Mouse (Mus musculus): ENCODE data around the gene Tob1.

Gene Tob1

GRCm38 (mm10) chr11:94229207-94229960 is 18.1 kb downstream of the Tob1 start:
- ATAC-seq (ENCODE audit: low TSS enrichment): no peak

DNA sequence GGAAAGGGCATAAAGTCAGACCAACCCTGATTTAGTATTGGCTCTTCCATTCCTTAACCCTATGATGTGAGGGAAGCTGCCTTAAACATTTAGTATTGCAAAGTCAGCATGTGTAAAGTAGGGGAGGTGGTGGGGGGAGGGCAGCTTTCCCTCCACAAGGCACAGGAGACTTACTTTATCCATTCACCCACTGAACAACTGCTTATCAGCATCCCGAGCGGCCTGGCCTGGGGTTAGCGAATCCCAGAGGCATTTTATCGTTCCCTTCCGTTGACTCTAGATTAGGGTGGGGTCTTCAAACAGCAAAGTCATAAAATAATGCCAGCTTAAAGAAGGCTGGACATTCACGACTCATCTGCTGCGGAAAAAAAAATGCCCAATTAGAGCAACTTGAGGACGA is 19.0 kb downstream of the Tob1 start:
- no peak for ATAC-seq (ENCODE audit: low TSS enrichment)

GRCm38 (mm10) chr11:94231821-94232552 is 20.7 kb downstream of the Tob1 start:
- ATAC-seq (ENCODE audit: low TSS enrichment): peak; percentile 48

- peak; percentile 32; the same call in 1 of the 2 replicates for ATAC-seq (ENCODE audit: low TSS enrichment)
These were observed 22.2 kb downstream of the Tob1 start for GRCm38 (mm10) chr11:94233405-94233804.

GRCm38 (mm10) chr11:94234380-94234779 is 23.1 kb downstream of the Tob1 start:
- ATAC-seq (ENCODE audit: low TSS enrichment): no peak

DNA sequence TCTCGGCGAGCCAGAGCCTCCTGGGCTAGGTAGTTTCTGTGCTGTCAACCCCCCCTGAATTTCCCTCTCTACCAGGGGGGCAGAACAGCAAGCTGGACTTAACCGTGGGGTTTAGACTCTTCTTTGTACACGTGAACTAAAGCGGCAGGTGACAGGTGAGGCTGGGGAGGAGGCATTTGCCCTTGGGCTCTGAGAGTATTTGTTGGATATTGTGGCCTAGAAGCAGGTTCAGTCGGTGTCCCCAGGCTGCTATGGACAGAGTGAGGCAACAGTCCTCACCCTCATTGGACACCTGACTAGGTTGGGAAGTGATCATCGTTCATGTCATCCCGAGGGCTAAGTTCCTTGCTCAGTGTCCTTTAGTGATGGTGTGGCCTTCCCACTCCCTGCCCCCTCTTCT is 23.6 kb downstream of the Tob1 start:
- ATAC-seq (ENCODE audit: low TSS enrichment): no peak

DNA sequence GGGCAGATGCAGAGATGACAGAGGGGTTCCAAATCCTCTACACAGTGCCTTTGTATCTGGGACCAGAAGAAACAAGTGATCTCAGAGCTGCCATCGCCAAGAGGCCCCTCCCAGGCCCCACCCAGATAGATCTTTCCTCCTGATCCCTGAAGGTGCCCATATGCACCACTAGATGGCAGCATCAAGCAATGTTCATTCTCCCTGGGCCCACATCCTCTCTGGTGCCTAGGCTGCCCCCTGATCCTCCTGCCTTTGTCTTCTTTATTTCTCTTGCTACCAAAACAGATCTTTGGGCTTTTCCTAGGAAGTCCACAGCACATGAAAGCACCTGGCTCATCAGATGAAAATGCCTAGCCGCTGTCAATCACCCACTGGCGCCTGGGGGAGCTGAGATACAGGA is 24.8 kb downstream of the Tob1 start:
- ATAC-seq (ENCODE audit: low TSS enrichment): peak; percentile 84

- no peak for ATAC-seq (ENCODE audit: low TSS enrichment)
These were observed 27.5 kb downstream of the Tob1 start for GRCm38 (mm10) chr11:94238786-94239185.

DNA sequence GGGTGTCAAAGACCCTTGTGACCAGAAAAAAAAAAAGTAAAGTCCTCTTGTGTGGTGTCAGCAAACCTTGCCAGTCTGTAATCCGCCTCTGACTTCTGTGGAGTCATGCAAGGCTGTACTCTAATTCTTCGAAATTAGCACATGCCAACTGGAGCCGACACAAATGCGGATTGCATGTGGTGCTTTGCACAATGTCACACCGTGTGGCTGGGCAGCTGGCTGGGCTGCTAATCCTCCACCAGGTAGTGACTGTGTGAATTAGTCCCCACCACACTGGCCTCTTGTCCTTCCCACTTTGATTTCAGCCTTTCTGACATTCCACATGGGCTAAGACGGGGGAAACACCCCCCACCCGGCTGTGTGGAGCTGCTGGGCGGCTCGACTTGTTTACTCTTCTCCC is 28.5 kb downstream of the Tob1 start:
- no peak for ATAC-seq (ENCODE audit: low TSS enrichment)

GRCm38 (mm10) chr11:94242760-94243421 is 31.6 kb downstream of the Tob1 start:
- ATAC-seq (ENCODE audit: low TSS enrichment): no peak

GRCm38 (mm10) chr11:94243422-94244180 is 32.3 kb downstream of the Tob1 start:
- no peak for ATAC-seq (ENCODE audit: low TSS enrichment)

- ATAC-seq (ENCODE audit: low TSS enrichment): no peak
These were observed 33.1 kb downstream of the Tob1 start for GRCm38 (mm10) chr11:94244385-94244784.

DNA sequence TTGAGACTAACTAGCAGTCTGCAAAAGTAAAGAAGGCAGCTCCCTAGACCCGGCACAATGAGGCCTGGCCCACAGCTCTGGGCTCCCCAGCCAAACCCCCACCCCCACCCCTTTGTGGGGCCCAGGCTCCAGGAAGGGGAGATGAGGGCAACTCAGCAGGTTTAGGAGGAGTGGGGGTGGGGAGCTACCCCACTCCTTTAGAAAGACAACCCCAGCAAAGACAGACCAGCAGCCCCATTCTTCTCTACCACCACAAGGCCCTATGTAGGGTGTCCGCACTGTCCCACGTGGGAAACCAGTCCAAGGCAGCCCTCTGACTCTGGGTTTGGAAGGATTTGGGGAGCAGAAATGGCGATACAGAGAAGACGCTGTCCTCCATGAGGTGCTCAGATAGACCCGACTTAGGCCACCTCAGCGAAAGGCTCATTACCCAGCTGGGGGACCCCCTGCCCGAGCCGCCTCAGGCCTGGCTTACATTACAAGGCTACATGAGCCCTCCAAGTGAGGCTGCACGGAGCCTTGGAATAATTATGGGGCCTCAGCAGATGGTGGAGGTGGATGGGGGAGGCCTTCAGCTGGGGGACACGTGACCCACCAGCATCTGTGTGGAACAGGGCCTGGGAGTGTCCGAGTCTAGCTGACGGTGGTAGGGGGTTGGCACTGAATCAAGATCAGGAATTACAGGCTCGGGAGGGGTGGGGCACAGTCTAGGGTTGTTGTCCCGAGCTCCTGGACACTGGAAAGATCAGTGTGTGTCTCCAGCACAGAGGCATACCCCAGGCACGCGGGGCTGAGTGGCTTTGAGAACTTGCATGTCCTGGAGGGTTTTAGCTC is 34.9 kb downstream of the Tob1 start, which contains the start of gene Wfikkn2:
Wfikkn2 (minus strand) TSS at position 51 of the 834 bp plus-strand sequence.
- ATAC-seq (ENCODE audit: low TSS enrichment): peak; percentile 23; the same call in 1 of the 2 replicates

DNA sequence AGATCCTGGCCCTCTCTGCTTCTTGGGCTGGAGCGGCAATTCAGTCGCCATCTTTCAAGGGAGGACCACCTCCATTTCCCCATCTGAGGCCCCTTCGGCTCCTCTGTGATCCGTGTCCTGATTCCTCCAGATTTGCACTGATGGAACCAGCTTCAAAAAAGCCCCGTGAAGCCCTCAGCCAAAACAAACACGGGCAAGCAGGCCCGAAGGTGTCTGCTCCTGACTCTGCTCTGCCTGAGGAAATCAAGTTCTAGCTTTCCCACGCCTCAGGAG is 35.5 kb downstream of the Tob1 start:
- ATAC-seq (ENCODE audit: low TSS enrichment): no peak

- no peak for ATAC-seq (ENCODE audit: low TSS enrichment)
These were observed 41.9 kb downstream of the Tob1 start for GRCm38 (mm10) chr11:94253156-94253555.

GRCm38 (mm10) chr11:94253691-94254090 is 42.4 kb downstream of the Tob1 start:
- ATAC-seq (ENCODE audit: low TSS enrichment): no peak

DNA sequence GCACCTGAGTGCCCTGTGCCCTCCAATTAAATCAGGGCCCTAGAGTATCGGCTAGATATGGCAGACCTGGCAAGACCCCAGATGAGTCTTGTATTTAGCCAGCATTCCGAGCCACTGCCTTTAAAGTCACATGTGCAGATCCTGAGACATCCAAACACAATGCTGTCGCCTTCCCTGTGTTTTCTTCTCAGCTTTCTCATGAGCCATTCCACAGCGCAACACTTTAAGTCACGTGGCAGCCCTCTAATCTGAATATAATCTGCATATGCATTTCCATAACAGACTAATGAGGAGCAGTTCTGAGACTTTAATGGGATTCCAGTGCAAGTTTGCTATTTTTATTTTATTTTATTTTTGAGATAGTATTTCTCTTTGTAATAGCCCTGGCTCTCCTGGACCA is 44.5 kb downstream of the Tob1 start:
- no peak for ATAC-seq (ENCODE audit: low TSS enrichment)

- ATAC-seq (ENCODE audit: low TSS enrichment): no peak
These were observed 46.7 kb downstream of the Tob1 start for GRCm38 (mm10) chr11:94257987-94258386.

DNA sequence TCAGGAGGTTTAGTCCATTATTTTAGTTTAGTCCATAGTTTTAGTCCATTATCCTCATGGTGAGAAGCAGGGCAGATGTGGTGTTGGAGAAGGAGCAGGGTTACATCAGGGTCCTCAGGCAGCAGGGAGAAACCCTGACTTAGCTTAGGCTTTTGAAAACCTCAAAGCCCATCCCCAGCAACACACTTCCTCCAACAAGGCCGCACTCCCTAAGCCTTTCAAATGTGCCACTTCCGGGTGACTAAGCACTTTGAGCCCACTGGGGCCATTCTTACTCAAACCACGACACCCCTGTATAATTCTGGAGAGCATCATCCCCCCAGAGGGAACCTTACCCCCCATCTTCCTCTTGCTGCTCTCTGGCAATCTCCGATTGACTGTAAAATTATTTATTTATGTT is 48.6 kb downstream of the Tob1 start:
- no peak for ATAC-seq (ENCODE audit: low TSS enrichment)

GRCm38 (mm10) chr11:94261585-94262370 is 50.5 kb downstream of the Tob1 start:
- ATAC-seq (ENCODE audit: low TSS enrichment): no peak
